Mouse (Mus musculus) bone marrow, adult 2 months (tissue): ENCODE data around the gene Suco.

Source experiments
- CTCF ChIP-seq: fragments of 200-500 bp; IDR thresholded peaks from 2 replicates; pipeline ENCODE4 v1.5.1; 2011; ENCODE audit warnings: low read length, control low read depth; ENCODE audit not compliant: control insufficient read depth, insufficient read depth
- POLR2A ChIP-seq: fragments of 200-500 bp; IDR thresholded peaks from 2 replicates; pipeline ENCODE4 v1.6.1; 2011; ENCODE audit warnings: low read depth, mild to moderate bottlenecking, control low read depth, low read length, borderline replicate concordance; ENCODE audit not compliant: control insufficient read depth

GRCm38 (mm10) chr1:161793321-161793720 is 83.2 kb downstream of the Suco start:
- TF ChIP-seq CTCF: no peak
- TF ChIP-seq POLR2A: no peak
